14 mouse cellular contexts compared by ENCODE assay signal in the genomic region with DNA sequence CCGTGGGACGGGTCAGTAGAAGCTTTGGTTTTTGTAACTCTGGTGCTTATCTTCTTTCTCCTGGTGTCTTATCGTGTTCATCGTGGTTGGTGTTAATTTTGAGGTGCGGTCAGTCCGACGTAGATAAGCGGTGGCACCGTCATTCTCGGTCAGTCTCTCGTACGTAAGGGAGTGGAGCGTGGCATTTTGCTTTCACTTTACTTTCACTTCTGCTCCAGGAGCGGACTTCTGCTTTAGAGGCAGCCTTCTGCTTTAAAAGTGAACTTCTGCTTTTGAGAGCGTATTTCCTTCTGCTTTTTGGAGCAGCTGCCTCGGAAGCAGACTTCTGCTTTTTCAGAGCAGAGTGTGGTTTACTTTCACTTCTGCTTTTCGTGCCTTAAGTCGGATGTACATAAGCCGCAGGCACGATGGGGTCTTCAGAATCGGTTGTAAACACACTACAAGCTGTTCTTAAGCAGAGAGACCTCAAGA.
DNase-seq lines count a peak whose midpoint lies in the region; ATAC-seq lines count a peak whose summit lies in the region.
"Had no signal": no experiment of that assay in that cellular context is flagged by ENCODE, and none has a peak within 500 bp of the region (broad histone marks: within the 10 kb centered on the region; RNA-seq: fewer than 3 reads in every experiment).

No protein-coding gene starts in this region.

- H3K36me3 ChIP-seq in liver, embryonic 15.5 days (replicated peaks): no peaks in the 10 kb centered on the region
- H3K36me3 ChIP-seq: hindbrain, embryonic 12.5 days had no signal

- H3K27ac ChIP-seq in liver, embryonic 15.5 days (replicated peaks): 0 out of 2 replicates have a peak overlapping the region, but pooled peaks have one; percentile 15
- H3K27ac ChIP-seq: hindbrain, embryonic 12.5 days; layer of hippocampus, adult 2 months; stomach, postnatal 0 days had no signal

- H3K27me3 ChIP-seq in liver, embryonic 15.5 days: no peaks in the 10 kb centered on the region
- H3K27me3 ChIP-seq: hindbrain, embryonic 12.5 days; Patski had no signal

- ATAC-seq in liver, embryonic 15.5 days (ENCODE audit: insufficient read depth): peak; percentile 48
- ATAC-seq: Patski had no signal

- H3K4me3 ChIP-seq in liver, embryonic 15.5 days (replicated peaks): peak overlapping the region; percentile 53
- H3K4me3 ChIP-seq: hindbrain, embryonic 12.5 days; layer of hippocampus, adult 2 months had no signal

- H3K4me1 ChIP-seq in liver, embryonic 15.5 days (replicated peaks): no peaks in the 10 kb centered on the region
- H3K4me1 ChIP-seq: hindbrain, embryonic 12.5 days had no signal

- WGBS in liver, embryonic 15.5 days (ENCODE audit: insufficient replicate concordance): 18% methylated on average over 21 of the region's 21 CpGs

- peaks cover 19% of the 10 kb centered on the region for H3K9me3 ChIP-seq in liver, embryonic 15.5 days (replicated peaks)

- peak; percentile 83 to 87 for DNase-seq in B cell, adult 2 months
- DNase-seq in MN1 (ENCODE audit: low spot score): peak; percentile 63
- DNase-seq in spleen, adult 18-20 months: peak; percentile 58 to 66
- no peak for DNase-seq in cerebellum, adult 11 months
- DNase-seq in adrenal gland, postnatal 10 days: no peak
- DNase-seq in kidney, postnatal 10 days: no peak
- no peak for DNase-seq in kidney, adult 9 months
- DNase-seq: gastrocnemius, postnatal 14 days; lung, embryonic 14.5 days had no signal

- no peak overlapping the region for H3K9ac ChIP-seq in liver, embryonic 15.5 days
- H3K9ac ChIP-seq: hindbrain, embryonic 12.5 days; lung, embryonic 14.5 days had no signal

- H3K4me2 ChIP-seq in liver, embryonic 15.5 days: peak overlapping the region; percentile 57
- H3K4me2 ChIP-seq: hindbrain, embryonic 12.5 days; lung, embryonic 14.5 days had no signal

Comparison
In these comparisons a context has a peak if more than half of its experiments do, and no peak if none do; other contexts are left out.
1. DNase-seq: peak in B cell, adult 2 months (2 of 2), MN1 (single experiment) and spleen, adult 18-20 months (2 of 2); none in cerebellum, adult 11 months (single experiment), adrenal gland, postnatal 10 days (single experiment), kidney, postnatal 10 days (single experiment) and kidney, adult 9 months (single experiment).